Mouse (Mus musculus) CD4-positive, CD25-positive, alpha-beta regulatory T cell, adult 2 months (primary cell): ENCODE results near the gene 5730596B20Rik.

Source experiments
- DNase-seq: peaks from one replicate; pipeline ENCODE4 v3.0.0-alpha.2; 2012; ENCODE audit warnings: low read depth, low spot score

The 5730596B20Rik gene

DNA sequence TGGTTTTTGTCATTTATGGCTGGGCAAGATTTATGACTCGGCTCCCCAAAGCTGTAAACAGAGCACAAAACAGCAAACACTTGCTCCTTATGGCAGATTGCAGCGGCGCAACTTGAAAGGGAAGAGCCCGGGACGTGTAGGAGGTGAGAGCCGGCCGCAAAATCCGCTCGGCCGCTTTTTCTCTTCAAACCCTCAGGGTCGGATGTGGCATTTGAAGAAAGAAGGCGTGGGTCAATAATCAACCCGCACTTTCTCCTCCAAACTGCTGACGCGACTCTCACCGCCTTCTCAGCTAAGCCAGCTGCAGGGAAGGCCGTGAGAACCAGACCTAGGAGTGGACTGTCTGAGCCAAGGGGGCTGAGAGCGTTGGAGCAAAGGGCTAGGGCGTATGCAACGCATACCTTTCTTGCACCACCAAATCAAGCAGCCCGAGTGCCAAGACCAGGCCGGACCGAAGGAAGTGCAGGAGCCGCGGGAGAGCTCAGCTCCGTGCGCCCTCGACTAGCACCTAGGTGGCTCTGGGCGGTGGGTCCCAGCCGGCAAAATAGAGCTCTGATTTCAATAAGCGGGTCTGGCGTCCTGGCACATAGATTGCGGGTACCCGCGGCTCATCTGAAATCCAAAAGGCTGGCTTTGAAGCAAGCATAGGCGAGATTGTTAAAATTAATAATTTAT is at the start of gene 5730596B20Rik:
Gene 5730596B20Rik (plus strand): TSS at position 438 of the 675 bp plus-strand sequence.
- DNase-seq = no peak

- no peak for DNase-seq
These were observed 39.3 kb upstream of the 5730596B20Rik start for GRCm38 (mm10) chr6:52137841-52138535.

- DNase-seq = no peak
These were observed 38.7 kb upstream of the 5730596B20Rik start for GRCm38 (mm10) chr6:52138576-52138975.

DNA sequence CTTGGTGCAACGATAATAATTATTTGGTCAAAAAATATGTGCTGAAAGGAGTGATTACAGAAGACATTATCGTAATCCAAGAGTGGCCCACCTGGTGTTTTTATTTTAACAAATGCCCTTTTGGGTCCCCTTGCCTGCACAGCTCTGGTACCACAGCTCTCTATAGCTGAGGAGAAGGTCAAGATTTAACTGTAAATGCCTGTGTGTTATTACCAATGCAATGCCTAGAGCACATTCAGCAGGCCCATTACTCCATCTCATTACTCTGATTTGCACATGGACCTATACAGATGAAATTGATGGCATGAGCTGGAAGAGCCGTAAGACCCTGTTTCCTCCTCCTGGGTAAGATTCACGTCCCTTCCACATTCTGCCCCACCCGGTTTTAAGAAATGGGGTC is 38.2 kb upstream of the 5730596B20Rik start:
- DNase-seq = no peak

- no peak for DNase-seq
These were observed 26.8 kb upstream of the 5730596B20Rik start for GRCm38 (mm10) chr6:52150401-52150966.

DNA sequence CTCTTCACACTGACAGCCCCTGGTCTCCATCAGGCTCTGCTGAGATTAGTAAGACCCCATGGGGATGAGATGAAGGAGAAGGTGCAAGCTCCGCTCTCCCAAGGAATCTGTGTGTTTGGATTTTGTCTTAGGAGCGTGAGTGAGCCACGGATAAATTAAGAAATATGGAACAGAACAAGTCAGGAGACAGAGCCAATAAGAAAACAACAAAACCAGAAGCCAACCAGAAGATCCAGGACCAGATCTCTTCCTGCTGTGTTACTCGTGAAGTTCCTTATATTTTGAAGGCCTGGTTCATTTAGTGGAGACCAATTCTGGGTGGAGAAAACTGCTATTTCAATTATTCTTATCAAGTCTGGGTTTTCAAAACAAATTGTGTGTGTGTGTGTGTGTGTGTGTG is 25.7 kb upstream of the 5730596B20Rik start:
- DNase-seq = no peak

DNA sequence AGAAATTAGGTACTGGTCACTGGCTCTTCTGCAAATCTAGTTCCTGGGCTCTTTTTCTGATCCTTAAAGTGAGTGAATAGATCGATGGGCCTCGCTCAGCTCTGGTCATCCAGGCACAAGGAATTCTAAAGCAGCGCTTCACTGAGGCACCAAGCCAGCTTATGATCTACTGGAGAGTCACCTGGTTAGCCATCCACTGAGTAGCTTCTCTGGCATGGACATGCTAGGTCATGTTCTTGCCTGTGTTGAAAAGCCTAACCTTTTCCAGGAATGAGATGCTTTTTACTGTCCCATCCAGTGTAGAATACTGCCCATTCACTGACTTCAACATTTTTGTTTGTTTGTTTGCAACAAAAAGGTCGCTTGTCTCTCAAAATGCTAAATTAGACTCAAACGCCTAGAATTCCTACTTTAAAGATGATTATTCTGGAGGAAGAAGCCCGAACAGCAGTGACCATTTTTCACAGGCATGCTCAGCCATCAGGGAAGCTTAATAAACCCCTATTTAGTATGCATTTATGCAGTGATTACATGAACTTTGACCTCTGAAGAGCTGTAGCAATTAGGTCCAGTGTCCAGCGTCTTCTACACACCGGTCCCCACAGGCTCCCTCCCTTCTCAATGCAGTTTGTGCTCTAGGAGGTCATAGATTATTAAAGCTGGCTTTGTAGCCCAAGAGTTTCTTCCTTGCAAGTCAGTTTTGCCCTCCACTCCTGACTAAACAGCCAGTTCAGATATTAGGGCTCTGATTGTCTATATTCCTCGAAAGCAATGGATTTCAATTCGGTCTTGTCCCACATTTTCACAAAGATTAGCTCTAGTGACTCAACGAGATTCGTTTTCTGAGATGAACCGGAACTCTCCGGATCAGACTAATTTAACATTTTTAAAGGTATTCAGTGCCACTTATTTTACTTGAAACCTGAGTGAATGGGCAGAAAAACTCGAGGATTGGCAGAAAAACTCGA is 24.8 kb upstream of the 5730596B20Rik start:
- DNase-seq = no peak

- no peak for DNase-seq
These were observed 24.0 kb upstream of the 5730596B20Rik start for GRCm38 (mm10) chr6:52153270-52153669.

DNA sequence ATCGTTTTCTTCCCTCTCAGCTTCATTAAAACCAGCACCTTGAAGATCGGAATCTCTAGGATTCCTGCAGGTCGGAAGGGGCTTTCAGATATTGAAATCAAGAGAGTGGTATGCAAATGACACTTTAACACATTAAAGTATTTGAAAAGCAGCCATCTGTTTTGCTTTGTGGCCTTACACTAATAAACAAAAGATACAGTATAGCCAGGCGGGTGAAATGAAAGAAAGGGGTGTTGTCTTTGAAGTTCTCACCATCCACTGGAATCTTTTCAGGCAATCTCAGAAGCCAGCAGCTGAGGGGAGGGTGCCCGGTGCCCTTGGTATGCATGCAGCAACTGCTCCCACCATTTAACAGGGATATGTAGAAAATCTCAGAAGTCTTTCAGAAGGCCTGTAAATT is 23.3 kb upstream of the 5730596B20Rik start:
- DNase-seq = no peak

DNA sequence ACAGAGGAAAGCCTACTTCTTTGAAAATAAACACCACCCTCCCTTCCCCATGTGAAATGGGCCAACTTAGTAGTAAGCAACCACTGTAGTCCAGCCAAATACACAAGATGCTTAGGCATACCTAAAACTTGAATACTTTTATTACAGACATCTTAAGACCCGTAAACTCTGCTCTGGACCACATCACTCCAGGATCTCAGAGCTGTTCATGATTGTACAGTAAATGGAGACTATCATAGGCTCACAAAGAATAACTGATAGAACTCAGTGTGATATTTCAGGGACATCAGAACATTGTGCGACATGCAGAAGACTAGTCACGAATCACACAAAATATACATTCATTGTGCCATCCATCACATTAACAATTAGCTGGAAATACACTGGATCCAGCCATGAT is 21.8 kb upstream of the 5730596B20Rik start:
- no peak for DNase-seq

DNA sequence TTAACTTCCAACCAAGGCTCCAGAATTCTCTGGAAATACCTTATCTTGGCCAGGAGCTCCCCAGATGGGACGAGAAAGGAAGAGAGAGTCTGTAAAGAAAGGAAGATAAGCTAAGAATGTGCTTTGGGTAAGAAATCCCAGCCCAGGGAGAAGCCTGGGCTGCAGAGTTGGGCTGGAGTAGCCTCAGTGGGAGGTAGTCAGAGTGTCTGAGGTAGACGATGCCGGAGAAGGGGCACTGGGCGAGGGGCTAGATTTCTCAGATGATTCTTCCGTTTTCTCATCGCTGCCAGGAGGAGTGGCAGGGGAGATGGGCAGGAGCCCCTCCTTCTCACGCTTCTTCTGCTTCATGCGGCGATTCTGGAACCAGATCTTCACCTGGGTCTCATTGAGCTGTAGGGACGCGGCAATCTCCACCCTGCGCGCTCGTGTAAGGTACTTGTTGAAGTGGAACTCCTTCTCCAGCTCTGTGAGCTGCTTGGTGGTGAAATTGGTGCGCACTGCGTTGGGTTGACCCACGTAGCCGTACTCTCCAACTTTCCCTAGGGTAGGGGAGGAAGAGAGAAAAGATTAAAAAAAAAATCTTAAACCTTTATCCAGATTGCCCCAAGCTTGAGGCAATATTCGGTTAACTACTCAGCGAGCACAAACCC is 20.6 kb upstream of the 5730596B20Rik start:
- DNase-seq = no peak

DNA sequence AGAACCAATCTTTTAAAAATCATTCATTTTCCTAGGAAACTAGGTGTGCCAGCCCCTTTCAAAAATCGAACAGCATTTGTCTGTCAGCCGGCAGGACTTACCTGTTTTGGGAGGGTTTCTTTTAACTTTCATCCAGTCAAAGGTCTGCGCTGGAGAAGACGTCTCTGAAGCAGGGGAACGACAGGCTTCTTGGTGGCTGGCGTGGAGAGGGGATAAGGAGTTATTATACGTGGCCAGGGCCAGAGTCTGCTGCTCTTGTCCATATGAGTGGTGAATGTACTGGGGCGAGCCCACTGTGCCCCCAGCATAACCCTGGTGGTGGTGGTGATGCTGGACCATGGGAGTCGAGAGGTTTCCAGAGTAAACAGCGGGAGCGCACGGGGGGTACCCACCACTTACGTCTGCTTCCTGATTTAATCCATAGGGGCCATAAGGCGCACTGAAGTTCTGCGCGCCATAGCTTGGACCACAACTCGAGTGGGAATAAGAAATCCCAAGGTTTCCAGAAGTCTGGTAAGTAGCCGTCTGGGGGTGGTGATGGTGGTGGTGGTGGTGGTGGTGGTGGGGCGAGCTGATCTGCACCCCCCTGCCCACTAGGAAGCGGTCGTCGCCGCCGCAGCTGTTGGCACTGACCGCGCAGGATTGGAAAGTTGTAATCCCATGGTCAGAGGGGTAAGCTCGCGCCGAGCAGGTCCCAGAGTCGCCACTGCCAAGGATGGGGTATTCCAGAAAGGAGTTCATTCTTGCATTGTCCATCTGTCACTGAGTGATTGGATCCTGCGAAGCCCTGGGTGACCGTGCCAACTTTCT is 19.6 kb upstream of the 5730596B20Rik start:
- no peak for DNase-seq

- DNase-seq = peak; percentile 78
These were observed 18.8 kb upstream of the 5730596B20Rik start, which contains the start of gene Hoxa1 for GRCm38 (mm10) chr6:52158276-52159051. Gene Hoxa1 (minus strand): TSS chr6:52158317.

DNA sequence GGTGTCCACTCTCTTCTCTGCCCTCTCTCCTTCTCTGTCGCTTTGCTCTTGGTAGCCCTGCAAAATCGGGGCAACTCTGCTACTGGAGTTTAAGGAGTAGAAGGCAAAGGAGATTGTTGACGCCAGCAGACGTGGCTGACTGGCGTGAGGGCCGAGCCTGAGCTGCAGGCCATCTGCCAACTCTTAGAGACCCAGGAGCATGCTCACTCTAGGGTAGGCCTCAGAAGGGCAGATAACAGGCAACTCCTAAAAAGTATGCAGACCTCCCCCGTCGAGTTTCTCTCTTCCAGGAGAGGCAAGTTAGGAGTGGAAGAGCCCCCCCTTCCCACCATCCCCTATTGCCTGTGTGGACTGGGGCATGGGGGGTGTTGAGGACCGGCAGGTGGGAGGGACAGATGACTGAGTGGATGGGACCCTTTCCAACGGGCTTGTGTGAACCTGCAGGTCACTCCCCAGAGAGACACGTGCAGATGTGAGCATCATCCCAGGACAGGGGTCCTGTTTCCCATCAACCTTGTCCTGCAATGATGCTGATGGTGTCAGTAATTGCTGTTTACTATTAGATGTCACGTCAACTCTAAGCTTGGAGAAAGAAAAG is 18.0 kb upstream of the 5730596B20Rik start:
- DNase-seq = no peak

DNA sequence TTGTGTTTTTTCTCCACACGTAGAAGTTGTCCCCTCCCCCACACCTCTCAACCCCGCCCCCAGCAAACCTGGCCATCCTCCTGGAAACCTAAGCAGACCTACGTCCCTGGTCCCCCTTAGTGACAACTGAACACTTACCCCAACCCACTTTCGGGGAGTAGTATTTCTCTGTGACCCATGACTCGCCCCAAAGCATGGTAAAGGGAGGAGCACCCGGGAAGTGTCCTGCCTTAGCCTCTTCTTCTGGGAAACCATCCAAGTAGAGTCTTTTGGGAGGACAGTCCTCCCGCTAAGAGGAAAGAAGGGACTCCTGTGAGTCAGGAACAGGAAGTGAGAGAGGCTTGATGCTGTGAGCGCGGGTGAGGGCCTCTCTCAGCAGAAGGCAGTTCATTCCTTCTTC is 17.3 kb upstream of the 5730596B20Rik start:
- no peak for DNase-seq

- no peak for DNase-seq
These were observed 16.6 kb upstream of the 5730596B20Rik start for GRCm38 (mm10) chr6:52160511-52161335.

DNA sequence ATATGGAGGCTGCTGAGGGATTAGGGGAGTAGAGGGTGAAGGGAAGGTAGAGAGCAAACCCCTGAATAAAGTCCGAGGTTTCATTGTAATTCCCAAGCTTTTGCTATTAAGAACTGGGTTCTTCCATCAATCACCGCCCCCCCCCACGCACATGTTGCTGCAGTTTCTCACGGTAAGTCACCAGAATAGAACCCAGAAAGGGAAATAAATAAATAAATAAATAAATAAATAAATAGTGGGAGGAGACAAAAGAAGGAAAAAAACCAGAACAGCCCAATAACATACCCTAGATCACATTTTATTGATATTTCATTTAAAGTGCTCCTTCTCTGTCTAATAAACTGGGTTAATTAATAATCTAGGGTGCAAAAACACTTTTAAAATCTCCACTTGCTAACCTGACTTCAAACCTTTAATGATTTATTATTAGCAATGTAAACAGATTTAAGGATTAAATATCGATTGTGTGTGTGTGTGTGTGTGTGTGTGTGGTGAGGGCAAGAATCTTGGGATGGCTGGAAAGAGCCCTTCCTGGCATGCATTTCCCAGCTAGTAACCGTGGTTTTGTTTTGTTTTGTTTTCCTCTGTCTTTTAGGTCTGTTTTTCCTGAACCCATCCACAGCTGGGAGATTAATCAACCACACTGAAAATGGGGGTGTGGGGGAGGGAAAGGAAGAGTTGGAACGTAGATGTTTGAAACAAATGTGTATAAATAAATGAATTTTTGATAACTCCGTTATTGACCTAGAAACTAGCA is 15.8 kb upstream of the 5730596B20Rik start:
- DNase-seq = no peak

- DNase-seq = no peak
These were observed 15.3 kb upstream of the 5730596B20Rik start for GRCm38 (mm10) chr6:52162093-52162380.
